In the genomic region with DNA sequence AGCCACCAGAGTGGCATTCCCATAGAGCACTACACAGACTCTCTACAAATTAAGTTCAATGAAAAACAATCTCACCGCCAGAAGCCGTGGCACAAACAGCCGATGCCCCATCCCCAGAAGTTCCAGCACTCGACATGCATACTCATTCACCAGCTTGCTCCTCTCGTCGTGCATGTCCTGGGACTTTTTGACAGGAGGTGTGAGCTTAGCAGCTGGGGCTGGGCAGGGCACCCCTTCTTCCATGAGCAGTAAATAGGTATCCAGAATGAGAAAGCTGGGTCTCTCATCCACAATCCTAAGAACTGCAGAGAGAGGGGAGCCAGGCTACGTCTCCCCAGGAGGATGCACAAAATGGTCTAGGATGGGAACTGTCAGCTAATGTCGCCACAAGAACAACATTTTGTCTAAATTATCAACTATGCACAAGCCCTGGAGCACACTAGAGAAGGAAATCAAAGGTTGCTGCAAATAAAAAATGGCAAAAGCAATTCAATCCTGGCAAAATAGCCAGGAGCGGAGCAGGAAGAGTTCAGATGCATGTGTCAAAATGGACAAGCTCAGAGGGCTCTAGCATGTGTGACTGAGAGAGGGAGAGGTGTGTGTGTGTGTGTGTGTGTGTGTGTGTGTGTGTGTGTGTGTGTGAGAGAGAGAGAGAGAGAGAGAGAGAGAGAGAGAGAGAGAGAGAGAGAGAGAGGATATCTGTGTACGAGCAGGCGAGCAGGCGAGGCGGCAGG, we compare ENCODE assay signal across 8 mouse cellular contexts.
DNase-seq lines count a peak whose midpoint lies in the region; ATAC-seq and TF ChIP-seq lines count a peak whose summit lies in the region.

No protein-coding gene starts in this region.

- H3K4me1 ChIP-seq in kidney, embryonic 14.5 days (ENCODE audit: control insufficient read depth, insufficient read depth, low read length), result peaks cover 5% of the 10 kb centered on the region; the same call in 1 of the 2 replicates
- H3K4me1 ChIP-seq in kidney, adult 2 months (ENCODE audit: control insufficient read depth, insufficient read depth, low read length), result no peaks in the 10 kb centered on the region
- H3K4me1 ChIP-seq in forebrain, embryonic 16.5 days (replicated peaks; ENCODE audit: control insufficient read depth, insufficient read depth, low read length), result peaks cover 10% of the 10 kb centered on the region
- H3K4me1 ChIP-seq in limb, embryonic 13.5 days, result peaks cover 16% of the 10 kb centered on the region

- H3K36me3 ChIP-seq in kidney, embryonic 14.5 days (ENCODE audit: control insufficient read depth, insufficient read depth, low read length), result no peaks in the 10 kb centered on the region
- no peaks in the 10 kb centered on the region for H3K36me3 ChIP-seq in kidney, adult 2 months (ENCODE audit: control insufficient read depth, insufficient read depth, low read length)
- no peaks in the 10 kb centered on the region for H3K36me3 ChIP-seq in forebrain, embryonic 16.5 days (ENCODE audit: control insufficient read depth, insufficient read depth)
- no peaks in the 10 kb centered on the region for H3K36me3 ChIP-seq in limb, embryonic 13.5 days

- H3K9me3 ChIP-seq in kidney, embryonic 14.5 days (ENCODE audit: control insufficient read depth, low read length), result no peaks in the 10 kb centered on the region
- H3K9me3 ChIP-seq in forebrain, embryonic 16.5 days (ENCODE audit: control insufficient read depth, low read length), result no peaks in the 10 kb centered on the region
- no peaks in the 10 kb centered on the region for H3K9me3 ChIP-seq in limb, embryonic 13.5 days

- no peaks in the 10 kb centered on the region for H3K27me3 ChIP-seq in kidney, embryonic 14.5 days (ENCODE audit: control insufficient read depth, insufficient read depth, low read length)
- no peaks in the 10 kb centered on the region for H3K27me3 ChIP-seq in kidney, adult 2 months (replicated peaks; ENCODE audit: control insufficient read depth, insufficient read depth, low read length)
- H3K27me3 ChIP-seq in forebrain, embryonic 16.5 days (replicated peaks; ENCODE audit: control insufficient read depth, insufficient read depth, low read length), result no peaks in the 10 kb centered on the region
- no peaks in the 10 kb centered on the region for H3K27me3 ChIP-seq in limb, embryonic 13.5 days

- no peak for TF ChIP-seq POLR2A in kidney, adult 2 months (IDR thresholded peaks at IDR 0.05; ENCODE audit: low read depth, low read length)

- ATAC-seq in kidney, embryonic 14.5 days (ENCODE audit: low FRiP score, low TSS enrichment), result peak; percentile 50
- ATAC-seq in forebrain, embryonic 16.5 days, result peak; percentile 51
- no peak; the same call in 1 of the 2 replicates for ATAC-seq in limb, embryonic 13.5 days (ENCODE audit: low FRiP score, low read depth)

- DNase-seq in kidney, adult 2 months, result no peak
- DNase-seq in cerebellum, adult 11-12 months, result peak; percentile 51
- peak; percentile 11 for DNase-seq in retina, postnatal 7 days (ENCODE audit: low read depth, low spot score)
- no peak for DNase-seq in adrenal gland, adult 18-20 months (ENCODE audit: low spot score in 2 of 2)
- DNase-seq in urinary bladder, postnatal 14 days (ENCODE audit: low spot score), result no peak

- 12% methylated on average over 13 of the region's 13 CpGs for WGBS in kidney, embryonic 14.5 days
- 44% methylated on average over 13 of the region's 13 CpGs for WGBS in kidney, adult 2 months
- WGBS in forebrain, embryonic 16.5 days, result 11% methylated on average over 13 of the region's 13 CpGs
- WGBS in limb, embryonic 13.5 days, result 24% methylated on average over 13 of the region's 13 CpGs

- H3K4me2 ChIP-seq in kidney, embryonic 14.5 days (replicated peaks; ENCODE audit: low read depth, low read length), result peak overlapping the region; percentile 66
- peak overlapping the region; percentile 57 for H3K4me2 ChIP-seq in forebrain, embryonic 16.5 days (ENCODE audit: low read length)
- peak overlapping the region; percentile 72 for H3K4me2 ChIP-seq in limb, embryonic 13.5 days (replicated peaks)

- no peak for TF ChIP-seq CTCF in kidney, adult 2 months (conservative IDR thresholded peaks at IDR 0.05; ENCODE audit: insufficient read depth, insufficient read length, low read depth, low read length)

- H3K27ac ChIP-seq in kidney, embryonic 14.5 days (ENCODE audit: low read depth, low read length), result no peak overlapping the region
- no peak overlapping the region for H3K27ac ChIP-seq in kidney, adult 2 months (ENCODE audit: insufficient read depth, low read depth, low read length)
- H3K27ac ChIP-seq in forebrain, embryonic 16.5 days (ENCODE audit: low read length), result peak overlapping the region; percentile 93
- H3K27ac ChIP-seq in limb, embryonic 13.5 days, result no peak overlapping the region

- H3K9ac ChIP-seq in kidney, embryonic 14.5 days (ENCODE audit: low read depth, low read length), result peak overlapping the region; percentile 42
- H3K9ac ChIP-seq in forebrain, embryonic 16.5 days (replicated peaks; ENCODE audit: low read depth, low read length), result peak overlapping the region; percentile 72
- H3K9ac ChIP-seq in limb, embryonic 13.5 days, result peak overlapping the region; percentile 63

- H3K4me3 ChIP-seq in kidney, embryonic 14.5 days (ENCODE audit: low read length), result peak overlapping the region; percentile 33
- H3K4me3 ChIP-seq in kidney, adult 2 months (ENCODE audit: insufficient read depth, low read depth, low read length), result no peak overlapping the region
- H3K4me3 ChIP-seq in forebrain, embryonic 16.5 days (replicated peaks; ENCODE audit: low read length), result peak overlapping the region; percentile 54
- H3K4me3 ChIP-seq in limb, embryonic 13.5 days, result peak overlapping the region; percentile 45

Comparison
In these comparisons a context has a peak if more than half of its experiments do, and no peak if none do; other contexts are left out.
1. DNase-seq: peak in cerebellum, adult 11-12 months (single experiment) and retina, postnatal 7 days (single experiment); none in kidney, adult 2 months (single experiment), adrenal gland, adult 18-20 months (0 of 2) and urinary bladder, postnatal 14 days (single experiment).
2. Peak in every context shown above with its lines, with median percentiles within 50 percentile points of each other: H3K4me2 ChIP-seq and H3K9ac ChIP-seq.